Mouse (Mus musculus): Measurements from ENCODE around the gene Carmil1.

Gene Carmil1

DNA sequence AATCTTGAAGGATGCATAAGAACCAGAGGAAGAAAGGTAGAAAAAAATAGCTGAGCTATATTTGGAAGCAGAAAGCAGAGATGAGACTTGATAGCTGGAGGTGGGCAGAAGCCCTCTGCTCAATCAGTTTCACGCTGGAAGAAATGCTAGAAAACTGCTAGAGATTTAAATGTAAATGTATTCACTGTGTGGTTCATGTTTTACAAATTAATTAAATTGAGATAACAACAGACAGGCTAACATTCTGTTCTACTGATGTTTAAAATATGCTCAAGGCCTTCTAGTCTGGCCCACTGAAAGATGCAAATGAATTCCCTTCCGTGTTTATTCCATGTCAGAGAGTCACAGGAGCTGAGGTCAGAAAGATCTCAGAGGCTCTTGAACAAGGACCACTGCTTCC is 308.7 kb downstream of the Carmil1 start:
- in situ Hi-C loops (cut with MboI; ENCODE audit: low sequenced_read_pairs): no loop called here

DNA sequence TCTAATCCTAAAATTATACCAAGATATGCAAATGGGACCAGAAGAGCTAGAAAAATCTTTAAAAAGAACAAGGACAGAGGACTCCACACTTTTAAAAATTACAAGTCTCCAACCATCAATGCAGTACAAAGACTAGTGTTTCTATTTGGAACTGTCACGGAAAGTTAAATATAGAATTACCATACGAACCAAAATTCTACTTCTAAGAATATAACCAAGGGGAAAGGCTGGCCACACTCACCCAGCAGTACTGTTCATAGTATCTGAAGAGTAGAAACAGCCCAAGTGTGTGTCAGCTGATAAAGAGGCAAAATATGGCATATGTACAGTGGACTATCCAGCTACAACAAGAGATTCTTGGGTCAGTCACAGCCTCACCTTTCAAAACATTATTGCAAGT is 315.7 kb downstream of the Carmil1 start:
- in situ Hi-C loops (cut with MboI; ENCODE audit: low sequenced_read_pairs): no loop called here
